Mouse (Mus musculus) ES-Bruce4 (cell line): Measurements from ENCODE around the gene Ap1g2. TPM values are rescaled to one million over a fixed set of nuclear protein-coding genes. Genes with fewer than 3 reads are reported as not detected.

Source experiments
- H3K27ac ChIP-seq: 2 replicates; pipeline ENCODE4 v1.5.1; 2012; ENCODE audit warnings: low read length, inconsistent platforms; ENCODE audit not compliant: insufficient read depth
- H3K27me3 ChIP-seq: 2 replicates; pipeline ENCODE4 v1.6.1; 2012; ENCODE audit warnings: mild to moderate bottlenecking, low read length, inconsistent platforms; ENCODE audit not compliant: control insufficient read depth, poor library complexity, insufficient read depth, severe bottlenecking
- H3K36me3 ChIP-seq: 2 replicates; pipeline ENCODE4 v1.6.1; 2012; ENCODE audit warnings: inconsistent platforms, mild to moderate bottlenecking, low read length, moderate library complexity; ENCODE audit not compliant: control insufficient read depth, poor library complexity, insufficient read depth, severe bottlenecking
- H3K4me1 ChIP-seq: one replicate; pipeline ENCODE4 v1.8.1; 2011; ENCODE audit warnings: low read length; ENCODE audit not compliant: control insufficient read depth, insufficient read depth
- H3K4me3 ChIP-seq: 2 replicates; pipeline ENCODE4 v1.5.1; 2011; ENCODE audit warnings: low read depth, mild to moderate bottlenecking, low read length
- H3K9ac ChIP-seq: 2 replicates; pipeline ENCODE4 v1.6.1; 2012; ENCODE audit warnings: low read depth, mild to moderate bottlenecking, inconsistent platforms; ENCODE audit not compliant: poor library complexity, severe bottlenecking
- H3K9me3 ChIP-seq: replicated peaks from 2 replicates; pipeline ENCODE4 v1.6.1; 2012; ENCODE audit warnings: mild to moderate bottlenecking, low read length, inconsistent platforms; ENCODE audit not compliant: control insufficient read depth, poor library complexity, insufficient read depth, severe bottlenecking
- CTCF ChIP-seq: IDR thresholded peaks from one replicate; pipeline ENCODE4 v1.8.1; 2011; ENCODE audit warnings: low read depth, low read length
- EP300 ChIP-seq: IDR thresholded peaks from 2 replicates; pipeline ENCODE4 v1.6.1; 2011; ENCODE audit warnings: low read depth, low read length; ENCODE audit not compliant: insufficient read depth
- POLR2A ChIP-seq: IDR thresholded peaks from one replicate; pipeline ENCODE4 v1.8.1; 2011; ENCODE audit warnings: low read length; ENCODE audit not compliant: insufficient read depth
- polyA plus RNA-seq: library from polyadenylated mRNA; stranded (reverse); fragments of >200 nt; gene quantifications from 2 replicates; pipeline ENCODE4 v1.2.4, GENCODE M21; 2011; ENCODE audit warnings: low read depth; ENCODE audit not compliant: missing spikeins, insufficient read depth, insufficient read length

Ap1g2 gene
- polyA plus RNA-seq, 1 experiment, result 23.9 TPM

DNA sequence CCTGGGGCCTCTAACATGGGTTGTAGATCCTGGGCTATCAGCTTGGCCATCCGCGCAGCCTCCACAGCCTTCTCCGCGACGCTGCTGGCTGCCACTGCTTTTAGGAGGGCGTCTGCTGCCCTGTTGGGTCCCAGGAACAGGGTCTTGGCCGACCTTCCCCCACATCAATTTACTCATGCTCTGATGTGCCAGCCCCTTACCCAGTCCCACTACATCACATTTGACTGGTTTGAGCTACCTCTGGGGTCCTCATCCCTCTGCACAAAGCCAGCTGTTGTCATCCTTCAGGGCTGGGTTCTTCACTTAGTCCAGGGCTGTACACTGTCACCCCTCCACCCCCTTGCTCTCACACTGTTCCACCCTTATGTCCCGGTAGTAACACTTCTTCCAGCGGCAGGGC, 3.7 kb upstream of the Ap1g2 start:
- H3K4me1 ChIP-seq, result no peaks in the 10 kb centered on the region

DNA sequence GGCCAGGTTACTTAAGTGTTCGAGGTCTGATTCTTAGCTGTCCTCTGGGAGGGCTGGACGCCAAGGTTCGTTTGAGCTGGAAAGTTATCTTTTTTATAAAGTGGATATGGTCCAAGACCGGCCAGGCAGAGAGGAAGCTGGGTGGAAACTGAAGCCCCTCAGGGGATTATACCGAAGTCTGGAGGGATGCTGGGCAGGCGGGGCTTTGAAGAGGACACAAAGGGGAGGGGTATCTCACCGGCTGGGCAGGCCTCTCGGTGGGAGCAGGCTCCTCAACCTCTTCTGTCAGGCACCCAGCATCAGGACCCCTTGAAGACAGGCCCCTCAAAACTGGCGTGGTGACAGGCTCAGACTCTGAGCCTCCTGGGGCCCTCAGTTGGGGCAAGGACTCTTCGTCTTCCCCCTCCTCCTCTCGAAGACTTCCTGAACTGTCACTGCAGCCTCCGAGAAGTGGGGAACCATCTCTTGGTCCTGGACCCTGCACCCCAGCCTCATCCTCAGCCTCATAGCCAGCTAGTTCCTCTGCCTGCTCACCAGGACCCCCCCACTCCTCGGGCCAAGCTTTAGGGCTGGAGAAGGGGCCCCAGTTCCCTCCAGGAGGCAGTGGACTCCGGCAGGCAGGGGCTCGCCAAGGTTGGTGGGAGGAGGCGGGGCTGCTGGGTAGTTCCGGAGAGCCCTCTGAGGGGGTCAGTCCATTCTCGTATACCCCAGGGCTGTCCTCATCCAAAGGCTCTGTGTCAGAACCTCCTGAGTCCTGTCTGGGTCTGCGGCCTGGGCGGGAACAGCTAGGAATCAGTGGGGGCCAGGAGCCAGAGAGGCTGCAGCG, 2.9 kb upstream of the Ap1g2 start:
- Histone ChIP-seq H3K4me1 (no peaks in the 10 kb centered on the region), H3K27me3 (no peaks in the 10 kb centered on the region)

More for the DNA sequence above, 3.7 kb upstream of the Ap1g2 start:
- no peaks in the 10 kb centered on the region for H3K9me3 ChIP-seq
- TF ChIP-seq EP300, result no peak
- no peak for TF ChIP-seq POLR2A
- no peak for TF ChIP-seq CTCF
- H3K36me3 ChIP-seq, result no peaks in the 10 kb centered on the region
- H3K4me3 ChIP-seq, result no peak overlapping the region
- no peak overlapping the region for H3K9ac ChIP-seq
- no peaks in the 10 kb centered on the region for H3K27me3 ChIP-seq
- no peak overlapping the region for H3K27ac ChIP-seq

DNA sequence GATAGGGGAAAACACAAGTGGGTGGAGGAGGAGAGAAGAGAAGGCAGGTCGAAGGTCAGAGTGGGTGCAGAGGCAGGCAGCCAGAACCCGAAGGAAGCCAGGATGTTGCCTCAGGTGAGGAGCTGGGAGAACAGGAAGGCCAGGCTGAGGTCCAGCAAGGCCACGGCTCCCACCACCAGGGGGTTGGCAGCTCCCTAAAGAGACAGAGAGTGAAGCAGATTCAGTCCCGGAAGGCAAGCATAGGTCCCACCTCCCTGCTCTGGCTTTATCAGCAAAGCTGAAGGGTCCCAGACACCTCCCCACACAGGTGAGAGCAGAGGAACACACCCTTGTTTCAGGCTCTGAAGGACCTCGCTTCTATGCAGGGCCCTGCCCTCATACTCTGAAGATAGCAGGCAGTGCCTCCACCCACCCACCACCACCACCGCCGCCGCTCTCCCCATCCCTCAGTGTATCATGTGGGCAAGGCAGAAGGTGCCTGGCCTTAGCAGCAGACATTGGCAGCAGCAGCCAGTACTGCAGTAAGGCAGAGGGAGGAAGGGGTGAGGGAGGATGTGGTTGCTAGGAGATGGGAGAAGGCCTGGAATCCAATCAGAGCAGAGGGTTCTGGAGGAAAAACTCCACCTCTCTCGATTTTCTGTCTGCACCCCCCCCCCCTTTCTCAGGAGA, 1.9 kb upstream of the Ap1g2 start:
- H3K27me3 ChIP-seq, result no peaks in the 10 kb centered on the region
- H3K4me1 ChIP-seq, result no peaks in the 10 kb centered on the region
- no peak overlapping the region for H3K4me3 ChIP-seq

More for the DNA sequence above, 2.9 kb upstream of the Ap1g2 start:
- H3K9ac ChIP-seq, result no peak overlapping the region
- H3K4me3 ChIP-seq, result no peak overlapping the region
- H3K9me3 ChIP-seq, result no peaks in the 10 kb centered on the region
- TF ChIP-seq POLR2A (no peak), EP300 (no peak), CTCF (no peak)
- no peaks in the 10 kb centered on the region for H3K36me3 ChIP-seq
- H3K27ac ChIP-seq, result no peak overlapping the region

DNA sequence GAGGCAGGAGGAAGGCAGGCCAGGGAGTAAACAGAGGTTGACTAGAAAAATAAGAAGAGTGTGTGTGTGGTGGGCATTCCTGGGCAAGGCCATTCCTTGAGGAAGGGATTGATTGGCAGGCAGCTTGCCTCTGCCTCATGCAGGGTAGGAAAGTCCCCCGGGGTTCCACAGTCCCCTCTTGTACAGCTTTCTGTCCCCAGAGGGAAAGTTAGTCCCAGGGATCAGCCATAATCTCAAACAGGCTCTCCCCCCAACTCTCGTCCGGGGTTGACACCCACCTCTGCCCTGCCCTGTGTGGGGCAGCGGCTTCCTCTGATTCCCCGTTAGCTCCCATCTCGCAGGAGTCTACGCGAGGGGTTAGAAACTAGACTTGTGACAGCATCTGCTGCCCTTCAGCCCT, 597 bp upstream of the Ap1g2 start:
- H3K36me3 ChIP-seq, result no peaks in the 10 kb centered on the region
- H3K9me3 ChIP-seq, result no peaks in the 10 kb centered on the region
- H3K9ac ChIP-seq, result no peak overlapping the region
- no peak overlapping the region for H3K27ac ChIP-seq
- TF ChIP-seq CTCF, result no peak
- no peak for TF ChIP-seq POLR2A
- no peak for TF ChIP-seq EP300
- H3K4me1 ChIP-seq, result no peaks in the 10 kb centered on the region
- H3K4me3 ChIP-seq, result no peak overlapping the region
- no peaks in the 10 kb centered on the region for H3K27me3 ChIP-seq

More for the DNA sequence above, 1.9 kb upstream of the Ap1g2 start:
- Histone ChIP-seq H3K9ac (no peak overlapping the region), H3K9me3 (no peaks in the 10 kb centered on the region), H3K27ac (no peak overlapping the region), H3K36me3 (no peaks in the 10 kb centered on the region)
- TF ChIP-seq POLR2A, result no peak
- TF ChIP-seq CTCF, result no peak
- no peak for TF ChIP-seq EP300

DNA sequence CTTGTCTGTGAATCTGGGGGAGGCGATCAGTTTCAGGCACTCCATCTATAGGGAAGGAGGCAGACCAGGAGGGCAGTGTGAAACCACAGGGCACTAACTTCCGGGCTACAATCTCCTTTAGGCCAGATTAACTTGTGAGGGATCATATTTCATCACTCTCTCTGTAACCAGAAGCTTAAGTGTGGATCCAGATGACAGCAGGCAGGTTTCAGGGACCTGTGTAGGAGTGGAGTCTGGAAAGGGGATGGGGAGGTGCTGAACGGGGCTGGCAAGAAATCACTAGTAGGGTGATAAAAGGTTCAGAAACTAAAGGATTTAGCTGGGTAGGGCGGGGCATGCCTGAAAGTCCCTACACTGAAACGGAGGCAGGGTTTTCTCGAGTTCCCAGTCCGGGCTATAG, 1.0 kb downstream of the Ap1g2 start:
- H3K4me1 ChIP-seq, result no peaks in the 10 kb centered on the region
- no peak overlapping the region for H3K4me3 ChIP-seq
- H3K9ac ChIP-seq, result peak overlapping the region; percentile 79
- no peak overlapping the region for H3K27ac ChIP-seq
- TF ChIP-seq POLR2A (no peak), EP300 (no peak), CTCF (no peak)
- H3K36me3 ChIP-seq, result no peaks in the 10 kb centered on the region
- H3K27me3 ChIP-seq, result no peaks in the 10 kb centered on the region
- H3K9me3 ChIP-seq, result no peaks in the 10 kb centered on the region

DNA sequence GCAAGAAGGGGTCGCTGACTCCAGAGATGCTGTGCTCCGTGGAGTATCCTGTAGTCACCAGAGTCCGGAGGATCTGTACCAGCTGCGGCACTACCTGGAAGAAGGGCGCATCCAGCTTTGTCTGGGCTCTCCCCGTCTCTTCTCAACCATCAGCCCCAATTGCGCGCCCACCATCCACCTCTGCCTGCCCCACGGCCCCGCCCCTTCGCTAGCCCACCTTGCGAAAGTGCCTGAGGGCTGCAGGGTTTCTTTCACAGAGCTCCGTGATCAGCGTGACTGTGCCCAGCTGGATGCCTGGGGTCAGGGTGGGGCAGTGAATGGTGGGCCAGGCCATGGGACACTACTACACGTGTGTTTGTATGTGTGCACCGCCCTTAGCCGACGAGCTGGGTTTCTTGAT, 2.0 kb downstream of the Ap1g2 start:
- H3K27me3 ChIP-seq, result no peaks in the 10 kb centered on the region
- H3K4me3 ChIP-seq, result no peak overlapping the region
- H3K36me3 ChIP-seq, result no peaks in the 10 kb centered on the region
- H3K9me3 ChIP-seq, result no peaks in the 10 kb centered on the region
- H3K4me1 ChIP-seq, result no peaks in the 10 kb centered on the region
- H3K27ac ChIP-seq, result no peak overlapping the region
- no peak overlapping the region for H3K9ac ChIP-seq
- TF ChIP-seq POLR2A (no peak), CTCF (no peak), EP300 (no peak)
